Mouse (Mus musculus) thymus, adult 2 months (tissue): ENCODE data around the gene 4933424G06Rik.
"Not testable (repeated sequence)": the region's sequence is repeated elsewhere in the genome, so short reads cannot be mapped to it uniquely, and the experiment has no call there.

Experiments
- CTCF ChIP-seq: fragments of 200-500 bp; IDR thresholded peaks from 2 replicates; pipeline ENCODE4 v1.5.1; 2012; ENCODE audit warnings: mild to moderate bottlenecking, control low read depth, low read length, moderate library complexity, borderline replicate concordance; ENCODE audit not compliant: control insufficient read depth, poor library complexity, insufficient read depth; ENCODE audit errors: extremely low read depth
- POLR2A ChIP-seq: fragments of 200-500 bp; IDR thresholded peaks from 2 replicates; pipeline ENCODE4 v1.6.1; 2012; ENCODE audit warnings: mild to moderate bottlenecking, low read length, control low read depth, moderate library complexity; ENCODE audit not compliant: control insufficient read depth, poor library complexity, insufficient read depth; ENCODE audit errors: extremely low read depth

DNA sequence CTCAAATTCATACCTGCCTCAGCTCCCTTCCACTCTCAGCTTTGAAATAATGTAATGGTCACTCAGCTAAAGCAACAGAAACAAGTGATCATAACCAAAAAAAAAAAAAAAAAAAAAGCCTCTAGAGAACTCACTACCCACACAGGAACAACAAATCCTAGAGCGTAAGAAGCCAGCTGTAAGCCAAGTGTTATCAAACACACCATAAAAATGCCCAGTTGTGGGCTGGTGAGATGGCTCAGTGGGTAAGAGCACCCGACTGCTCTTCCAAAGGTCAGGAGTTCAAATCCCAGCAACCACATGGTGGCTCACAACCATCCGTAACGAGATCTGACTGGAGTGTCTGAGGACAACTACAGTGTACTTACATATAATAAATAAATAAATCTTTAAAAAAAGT lies 41.9 kb upstream of the 4933424G06Rik start:
- TF ChIP-seq POLR2A, CTCF: not testable (repeated sequence)
